Mouse (Mus musculus): ENCODE results near the gene 2310030G06Rik.

The 2310030G06Rik gene

DNA sequence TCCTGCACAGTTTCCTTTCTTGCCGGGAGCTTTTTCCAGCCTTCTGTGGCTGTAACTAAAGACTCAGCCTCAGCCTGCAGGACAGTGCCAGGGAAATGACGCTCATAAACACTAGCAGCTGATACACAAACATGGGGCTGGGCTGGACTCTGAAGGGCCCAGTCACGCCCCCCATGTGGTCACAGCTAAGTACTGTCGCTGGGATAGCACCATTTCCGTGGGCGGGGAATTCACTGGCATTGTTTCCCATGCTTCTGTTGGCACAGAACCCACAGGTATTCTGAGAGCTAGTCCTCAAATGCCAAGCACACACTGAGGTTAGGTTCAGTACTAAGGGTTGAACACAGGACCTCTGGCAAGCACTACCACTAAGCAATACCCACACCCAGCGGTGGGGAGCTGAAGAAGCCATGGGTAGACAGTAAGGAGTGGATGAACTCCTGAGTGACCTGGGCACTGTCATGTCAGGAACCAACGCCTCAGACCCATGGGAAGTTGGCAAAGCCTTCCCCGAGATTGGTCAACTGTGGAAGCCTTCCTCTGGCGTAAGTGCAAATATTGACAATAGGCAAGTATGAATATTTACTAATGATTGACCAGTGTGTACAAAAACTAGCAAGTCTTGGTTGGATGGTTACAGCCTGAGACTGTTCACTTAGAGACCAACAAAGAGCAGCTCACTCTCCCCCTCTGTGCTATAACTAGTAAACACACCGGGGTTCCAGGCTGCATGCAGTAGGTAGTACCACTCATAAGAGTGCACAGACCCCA lies 45.2 kb downstream of the 2310030G06Rik start:
- DNase-seq (ENCODE audit: low spot score), result peak; percentile 31

DNA sequence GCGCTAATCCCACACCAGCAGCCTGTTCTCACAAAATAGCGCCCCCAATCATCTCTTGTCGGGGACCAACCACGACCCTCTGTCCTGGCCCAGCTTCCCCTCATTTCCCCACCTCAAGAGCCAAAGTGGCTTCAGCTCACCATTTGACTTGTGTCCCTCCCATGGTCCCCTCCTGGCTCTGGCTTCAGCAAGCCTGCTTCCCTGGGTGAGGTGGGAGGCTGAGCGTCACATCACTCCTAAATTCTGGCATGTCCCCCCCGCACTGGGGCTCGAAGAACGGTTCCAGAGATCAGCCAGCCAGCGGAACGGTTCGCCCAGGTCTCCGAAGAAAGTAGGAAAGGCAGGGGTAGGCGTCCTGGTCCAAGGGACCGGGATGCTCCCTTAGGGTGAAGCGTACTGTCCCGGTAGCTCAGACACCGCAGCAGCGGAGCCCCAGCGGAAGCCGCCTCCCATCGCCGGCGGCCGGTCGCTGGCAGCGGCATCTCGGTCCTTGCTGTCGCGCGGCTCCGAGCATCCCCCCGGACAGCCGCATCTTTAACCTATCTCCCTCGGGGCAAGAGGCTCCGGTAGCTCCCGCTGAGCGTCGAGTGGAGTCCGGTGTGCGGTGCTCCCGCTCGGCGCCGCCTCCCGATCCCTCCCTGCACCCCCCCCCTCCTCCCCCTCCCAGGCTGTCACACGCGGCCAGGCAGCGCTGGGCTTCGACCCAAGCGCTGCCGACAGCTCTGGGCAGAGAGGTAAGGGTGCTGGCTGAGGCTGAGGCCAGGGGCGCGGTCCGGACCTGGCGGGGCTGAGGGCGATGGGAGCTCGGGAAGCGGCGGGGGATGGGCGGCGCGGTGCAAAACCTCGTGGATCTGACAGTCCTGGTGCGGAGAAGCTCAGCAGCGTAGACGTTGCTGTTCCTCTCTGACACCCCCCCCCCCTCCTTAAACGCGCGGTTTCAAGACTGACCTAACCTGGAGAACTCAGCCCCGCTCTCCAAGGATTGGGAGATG lies 47.6 kb downstream of the 2310030G06Rik start:
- peak; percentile 35 for DNase-seq (ENCODE audit: low spot score)

DNA sequence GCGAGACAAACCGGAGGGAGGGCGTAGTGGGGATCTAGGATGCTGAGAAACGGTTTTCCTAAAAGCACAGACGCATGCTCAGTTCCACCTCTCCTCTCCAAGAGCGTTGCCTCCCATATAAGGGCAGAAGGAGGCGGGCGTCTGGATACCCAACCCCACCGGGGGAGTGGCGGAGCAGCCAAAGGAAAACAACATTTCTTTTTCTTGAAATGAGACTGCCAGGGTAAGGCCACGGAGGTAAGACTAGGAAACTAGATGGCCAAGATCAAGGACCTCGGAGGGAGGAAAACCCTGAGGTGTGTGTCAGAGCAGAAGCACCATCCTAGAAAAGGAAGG lies 48.7 kb downstream of the 2310030G06Rik start:
- DNase-seq (ENCODE audit: low spot score), result peak; percentile 67

DNA sequence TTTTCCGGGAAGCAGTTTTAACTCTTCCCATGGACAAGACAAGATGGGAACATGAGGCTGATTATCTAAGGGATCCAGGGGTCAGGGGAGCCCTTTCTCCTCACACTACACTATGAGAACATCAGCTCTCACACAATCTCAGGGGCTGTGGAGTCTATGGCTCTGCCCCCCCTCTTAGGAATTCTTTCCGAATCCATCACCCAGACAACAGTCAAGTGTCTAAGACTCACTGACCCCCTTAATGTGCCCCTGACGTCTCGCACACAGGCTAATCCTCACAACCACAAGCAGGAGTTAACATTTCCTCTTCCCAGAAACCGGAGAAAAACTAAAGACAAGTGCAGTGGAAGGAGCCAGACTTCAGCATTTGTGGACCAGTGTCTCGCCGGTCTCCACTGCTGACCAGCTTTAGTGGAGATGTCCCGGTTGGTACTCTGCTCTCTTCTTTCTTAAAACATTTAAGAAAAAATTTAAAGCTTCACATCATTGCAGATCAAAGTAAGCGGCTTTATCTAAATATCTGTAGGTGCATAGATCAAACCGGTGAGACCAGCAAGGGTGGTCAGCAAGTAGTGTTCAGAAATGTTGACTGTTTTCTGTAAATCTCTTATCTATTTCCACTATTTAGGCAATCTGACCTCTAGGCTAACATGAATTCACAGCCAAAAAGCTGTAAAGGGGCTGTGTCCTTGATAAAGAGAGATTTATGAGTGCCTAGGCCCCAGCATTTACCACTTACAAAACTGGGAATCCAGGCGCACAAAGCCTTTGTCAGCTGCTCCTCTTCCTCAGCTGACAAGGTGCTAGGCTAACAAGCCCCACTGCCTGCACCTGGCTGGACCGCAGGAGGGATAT lies 49.3 kb downstream of the 2310030G06Rik start:
- no peak for DNase-seq (ENCODE audit: low spot score)

DNA sequence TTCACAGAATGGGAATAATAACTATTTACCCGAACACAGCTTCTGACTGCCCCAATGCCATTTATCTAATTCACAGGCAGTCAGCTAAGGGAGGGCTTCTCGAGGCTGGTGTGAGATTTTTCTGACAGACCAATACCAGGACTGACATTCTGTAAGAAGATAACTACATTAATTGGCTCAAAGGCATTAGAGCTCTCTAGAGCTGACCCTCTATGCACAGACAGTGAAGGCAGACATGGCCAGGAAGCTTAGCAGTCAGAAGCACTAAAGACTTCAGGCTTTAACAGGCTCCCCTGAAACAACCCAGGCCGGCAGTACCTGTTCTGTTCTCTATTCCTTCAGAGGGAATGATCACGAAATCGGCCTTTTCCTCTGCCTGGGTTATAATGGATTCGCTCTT lies 51.2 kb downstream of the 2310030G06Rik start:
- no peak for DNase-seq (ENCODE audit: low spot score)

GRCm38 (mm10) chr9:50693631-50694030 lies 52.7 kb downstream of the 2310030G06Rik start:
- DNase-seq (ENCODE audit: low spot score), result peak; percentile 20

DNA sequence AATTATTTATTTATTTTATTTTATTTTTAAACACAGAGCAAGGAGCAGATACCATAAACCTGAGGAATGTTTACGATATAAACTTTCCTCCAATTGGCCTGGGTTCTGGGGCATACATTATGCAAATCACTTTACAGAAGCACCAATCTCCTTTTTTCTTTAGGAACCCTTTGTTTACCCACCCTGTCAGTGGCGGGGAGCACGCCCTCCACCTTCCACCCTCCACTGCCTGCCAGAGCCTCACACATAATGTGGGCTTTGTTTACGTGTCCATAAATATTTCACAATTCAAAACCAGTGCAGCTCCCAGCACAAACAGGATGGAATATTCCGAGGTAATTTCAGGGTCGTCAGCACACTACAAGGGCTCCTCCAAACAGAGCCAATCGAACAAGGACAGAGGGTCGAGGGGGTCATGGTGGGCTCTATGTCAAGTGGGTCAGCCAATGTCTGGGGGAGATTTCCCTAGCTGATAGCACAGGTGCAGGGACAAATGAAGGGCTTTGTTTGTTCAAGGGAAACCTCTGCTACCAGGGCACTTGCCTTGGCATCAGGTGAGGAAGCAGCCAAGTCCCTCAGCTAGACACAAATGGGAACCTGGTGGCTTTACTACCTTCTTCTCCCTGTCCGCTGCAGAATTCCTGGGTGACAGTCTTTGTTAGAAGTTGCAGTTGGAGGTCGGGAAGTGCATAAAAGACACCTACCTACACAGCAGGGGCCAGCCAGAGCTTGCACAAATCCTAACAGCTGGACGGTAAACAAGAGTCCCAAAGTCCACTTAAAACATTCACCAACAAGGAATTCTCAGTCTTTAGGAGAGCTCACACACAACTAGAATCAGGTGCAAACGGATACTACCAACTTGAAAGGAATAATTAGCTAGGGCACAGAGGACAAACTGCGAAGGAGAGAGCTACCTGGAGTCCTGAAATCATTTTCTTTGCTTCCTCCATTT lies 53.4 kb downstream of the 2310030G06Rik start:
- DNase-seq (ENCODE audit: low spot score), result no peak
